Mouse (Mus musculus) lung, embryonic 14.5 days (tissue): ENCODE results near the gene Cyp2s1. TPM values are rescaled to one million over a fixed set of nuclear protein-coding genes. Genes with fewer than 3 reads are reported as not detected.

Experiments
- ATAC-seq: fragments of 200-750 bp; cut with Nextera tagmentation; 2 replicates; pipeline ENCODE4 v1.8.0; 2017; ENCODE audit warnings: mild to moderate bottlenecking, moderate TSS enrichment, moderate library complexity; ENCODE audit not compliant: insufficient read depth
- DNase-seq: peaks from one replicate; pipeline ENCODE4 v3.0.0-alpha.2; 2015
- H3K27ac ChIP-seq: fragments of 300-500 bp; sonication (generic); 2 replicates; pipeline ENCODE4 v1.5.1; 2014; ENCODE audit warnings: low read depth, mild to moderate bottlenecking, moderate library complexity
- H3K27me3 ChIP-seq: fragments of 300-500 bp; sonication (generic); 2 replicates; pipeline ENCODE4 v1.6.1; 2014; ENCODE audit warnings: low read length, control low read depth; ENCODE audit not compliant: insufficient read depth
- H3K36me3 ChIP-seq: fragments of 300-500 bp; sonication (generic); 2 replicates; pipeline ENCODE4 v1.6.1; 2014; ENCODE audit warnings: control low read depth; ENCODE audit not compliant: insufficient read depth
- H3K4me1 ChIP-seq: fragments of 300-500 bp; sonication (generic); 2 replicates; pipeline ENCODE4 v1.6.1; 2014; ENCODE audit warnings: antibody characterized with exemption, control low read depth; ENCODE audit not compliant: insufficient read depth
- H3K4me2 ChIP-seq: fragments of 300-500 bp; sonication (generic); 2 replicates; pipeline ENCODE4 v1.6.1; 2014; ENCODE audit warnings: mild to moderate bottlenecking
- H3K4me3 ChIP-seq: fragments of 300-500 bp; sonication (generic); 2 replicates; pipeline ENCODE4 v1.5.1; 2014; ENCODE audit warnings: low read depth, low read length
- H3K9ac ChIP-seq: fragments of 300-500 bp; sonication (generic); 2 replicates; pipeline ENCODE4 v1.6.1; 2014
- H3K9me3 ChIP-seq: fragments of 300-500 bp; sonication (generic); 2 replicates; pipeline ENCODE4 v1.6.1; 2016; ENCODE audit warnings: low read depth, low read length, control low read depth
- CTCF ChIP-seq: IDR thresholded peaks from 2 replicates; pipeline ENCODE4 v1.5.1; 2016; ENCODE audit warnings: antibody characterized with exemption, low read depth
- WGBS: fragments of 180-500 bp; shearing (Covaris S2); extraction: QIAGEN DNeasy Blood & Tissue Kit; methylation state at CpG from one replicate; pipeline ENCODE4 v1.1.7; 2014; 5-methylcytosine and 5-hydroxymethylcytosine counted together
- polyA plus RNA-seq: library from polyadenylated mRNA; unstranded; fragments of >200 nt; fragmentation: Nextera tagmentation; extraction: Ambion mirVana; gene quantifications from 2 replicates; pipeline ENCODE4 v1.2.1, GENCODE M21; 2014

Gene Cyp2s1
- polyA plus RNA-seq, 1 experiment from 2014 or later, result 3.2 TPM

- 0 out of 2 replicates have a peak, but pooled peaks have one; percentile 21 for TF ChIP-seq CTCF
- peaks cover 10% of the 10 kb centered on the region; the same call in 1 of the 2 replicates for H3K4me1 ChIP-seq
- no peaks in the 10 kb centered on the region for H3K9me3 ChIP-seq
- DNase-seq, result peak; percentile 30
- H3K27me3 ChIP-seq, result no peaks in the 10 kb centered on the region
- ATAC-seq, result no peak
- H3K36me3 ChIP-seq, result peaks cover 7% of the 10 kb centered on the region; the same call in 1 of the 2 replicates
- WGBS, result 65% methylated on average over 6 of the region's 6 CpGs
- H3K4me2 ChIP-seq, result no peak overlapping the region
- H3K27ac ChIP-seq, result peak overlapping the region; percentile 7; the same call in 1 of the 2 replicates
- H3K9ac ChIP-seq, result no peak overlapping the region
- H3K4me3 ChIP-seq, result no peak overlapping the region
Measured at GRCm38 (mm10) chr7:25782744-25783143, 34.0 kb downstream of the Cyp2s1 start.

- H3K9ac ChIP-seq, result peak overlapping the region; percentile 48
- DNase-seq, result peak; percentile 74
Measured at GRCm38 (mm10) chr7:25781937-25782610, 34.6 kb downstream of the Cyp2s1 start.

GRCm38 (mm10) chr7:25781321-25781936 lies 35.3 kb downstream of the Cyp2s1 start:
- peak overlapping the region; percentile 72 for H3K4me2 ChIP-seq
- H3K36me3 ChIP-seq, result peaks cover 14% of the 10 kb centered on the region; the same call in 1 of the 2 replicates
- TF ChIP-seq CTCF, result no peak
- H3K27ac ChIP-seq, result peak overlapping the region; percentile 86
- H3K9ac ChIP-seq, result peak overlapping the region; percentile 48
- peaks cover 10% of the 10 kb centered on the region; the same call in 1 of the 2 replicates for H3K4me1 ChIP-seq
- H3K4me3 ChIP-seq, result peak overlapping the region; percentile 30
- no peaks in the 10 kb centered on the region for H3K27me3 ChIP-seq
- peak; percentile 55 for ATAC-seq
- no peaks in the 10 kb centered on the region for H3K9me3 ChIP-seq
- DNase-seq, result peak; percentile 46
- 9% methylated on average over 33 of the region's 33 CpGs for WGBS

More at GRCm38 (mm10) chr7:25781937-25782610, 34.6 kb downstream of the Cyp2s1 start:
- peak; percentile 85 for ATAC-seq
- Histone ChIP-seq H3K4me2 (peak overlapping the region; percentile 72), H3K4me3 (peak overlapping the region; percentile 30), H3K4me1 (peaks cover 10% of the 10 kb centered on the region; the same call in 1 of the 2 replicates), H3K27me3 (no peaks in the 10 kb centered on the region), H3K36me3 (peaks cover 11% of the 10 kb centered on the region; the same call in 1 of the 2 replicates), H3K9me3 (no peaks in the 10 kb centered on the region), H3K27ac (peak overlapping the region; percentile 86)
- WGBS, result 25% methylated on average over 11 of the region's 11 CpGs
- no peak for TF ChIP-seq CTCF

- 52% methylated on average over 4 of the region's 4 CpGs for WGBS
- Histone ChIP-seq H3K27ac (no peak overlapping the region; the same call in 1 of the 2 replicates), H3K4me2 (peak overlapping the region; percentile 72), H3K36me3 (peaks cover 19% of the 10 kb centered on the region; the same call in 1 of the 2 replicates), H3K9me3 (no peaks in the 10 kb centered on the region), H3K4me3 (no peak overlapping the region), H3K4me1 (peaks cover 10% of the 10 kb centered on the region; the same call in 1 of the 2 replicates), H3K27me3 (no peaks in the 10 kb centered on the region), H3K9ac (no peak overlapping the region)
- DNase-seq, result no peak
- no peak for ATAC-seq
- TF ChIP-seq CTCF, result no peak
Measured at GRCm38 (mm10) chr7:25780753-25781152, 36.0 kb downstream of the Cyp2s1 start.

GRCm38 (mm10) chr7:25780021-25780420 lies 36.7 kb downstream of the Cyp2s1 start:
- 86% methylated on average over 5 of the region's 5 CpGs for WGBS
- Histone ChIP-seq H3K27me3 (no peaks in the 10 kb centered on the region), H3K9ac (no peak overlapping the region), H3K4me1 (peaks cover 10% of the 10 kb centered on the region; the same call in 1 of the 2 replicates), H3K27ac (no peak overlapping the region), H3K36me3 (peaks cover 21% of the 10 kb centered on the region; the same call in 1 of the 2 replicates), H3K4me3 (no peak overlapping the region), H3K4me2 (no peak overlapping the region), H3K9me3 (no peaks in the 10 kb centered on the region)
- TF ChIP-seq CTCF, result no peak
- ATAC-seq, result no peak
- no peak for DNase-seq

GRCm38 (mm10) chr7:25768229-25768628 lies 48.5 kb downstream of the Cyp2s1 start:
- 89% methylated on average over 5 of the region's 5 CpGs for WGBS
- Histone ChIP-seq H3K4me2 (no peak overlapping the region), H3K4me3 (no peak overlapping the region), H3K36me3 (peaks cover 72% of the 10 kb centered on the region; the same call in 1 of the 2 replicates), H3K4me1 (no peaks in the 10 kb centered on the region), H3K9ac (no peak overlapping the region), H3K9me3 (no peaks in the 10 kb centered on the region), H3K27ac (no peak overlapping the region), H3K27me3 (no peaks in the 10 kb centered on the region)
- ATAC-seq (no peak), DNase-seq (no peak)
- no peak for TF ChIP-seq CTCF

GRCm38 (mm10) chr7:25766108-25766507 lies 50.6 kb downstream of the Cyp2s1 start:
- 83% methylated on average over 6 of the region's 6 CpGs for WGBS
- no peak for DNase-seq
- Histone ChIP-seq H3K4me2 (no peak overlapping the region), H3K4me1 (no peaks in the 10 kb centered on the region), H3K27me3 (no peaks in the 10 kb centered on the region), H3K9ac (no peak overlapping the region), H3K9me3 (no peaks in the 10 kb centered on the region), H3K36me3 (peaks cover 65% of the 10 kb centered on the region), H3K4me3 (no peak overlapping the region), H3K27ac (no peak overlapping the region)
- TF ChIP-seq CTCF, result no peak
- no peak for ATAC-seq
